Mouse (Mus musculus): ENCODE measurements at regions not wholly inside any gene's neighbourhood (a gene's known extent, or its start where the extent isn't known, plus 50 kb on each side); places are given as distances from the start of the nearest gene placed in this dataset.

DNA sequence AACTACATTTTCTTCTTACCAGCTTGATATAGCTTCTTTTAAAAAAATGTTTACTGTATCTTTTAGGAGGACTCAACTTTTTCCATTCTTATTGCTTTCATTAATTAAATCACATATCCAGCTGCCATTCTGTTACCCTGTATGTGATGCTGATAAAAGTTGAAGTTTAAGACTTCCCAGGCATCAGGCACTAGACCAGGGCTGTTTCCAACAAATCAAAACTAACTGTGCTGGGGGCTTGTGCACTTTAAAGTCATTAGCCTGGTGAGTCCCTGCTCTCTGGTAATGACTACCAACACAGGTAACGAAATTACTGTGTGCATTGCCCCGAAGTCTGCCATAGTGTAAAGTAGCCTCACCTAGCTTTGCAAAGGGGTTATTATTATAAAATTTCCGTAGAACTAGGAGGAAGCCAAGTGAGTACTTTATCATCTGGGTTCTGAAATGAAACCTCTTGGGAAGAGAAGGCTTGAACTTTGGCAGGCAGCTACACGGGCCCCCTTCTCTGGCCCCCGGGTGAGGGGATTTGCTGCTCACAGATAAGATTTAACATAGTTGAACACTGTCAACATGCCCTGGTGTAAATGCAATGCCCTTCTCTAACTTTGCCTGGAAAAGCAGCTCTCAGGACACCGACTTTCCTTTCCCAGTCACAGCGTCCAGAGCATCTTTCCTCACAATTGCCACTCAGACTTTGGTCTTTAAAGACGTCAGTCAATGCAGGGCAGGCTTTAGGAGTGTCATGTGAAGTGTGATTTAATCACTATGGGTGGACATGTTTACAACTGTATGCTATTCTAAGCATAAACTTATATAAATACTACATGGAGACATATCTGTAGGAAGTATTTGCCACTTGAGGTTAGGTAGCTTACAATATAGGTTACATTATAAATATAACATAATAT is 122.1 kb upstream of the Tab2 start:
- no peak for DNase-seq (ENCODE audit: extremely low spot score, low spot score)

DNA sequence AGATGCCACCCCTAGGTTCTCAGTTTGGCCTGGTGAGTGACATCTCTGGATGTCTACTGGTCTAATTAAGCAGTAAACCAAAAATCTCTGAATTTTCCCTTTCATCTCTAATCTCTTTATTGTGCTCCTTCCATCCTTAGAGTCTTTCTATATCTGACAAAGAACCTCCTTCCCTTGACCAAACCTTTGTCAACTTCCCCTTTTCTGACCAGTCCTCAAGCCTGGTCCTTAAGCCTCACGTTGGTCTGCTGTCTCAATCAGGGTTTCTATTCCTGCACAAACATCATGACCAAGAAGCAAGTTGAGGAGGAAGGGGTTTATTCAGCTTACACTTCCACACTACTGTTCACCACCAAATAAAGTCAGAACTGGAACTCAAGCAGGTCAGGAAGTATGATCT is 116.4 kb upstream of the Tab2 start:
- DNase-seq (ENCODE audit: extremely low spot score, low spot score), result no peak

DNA sequence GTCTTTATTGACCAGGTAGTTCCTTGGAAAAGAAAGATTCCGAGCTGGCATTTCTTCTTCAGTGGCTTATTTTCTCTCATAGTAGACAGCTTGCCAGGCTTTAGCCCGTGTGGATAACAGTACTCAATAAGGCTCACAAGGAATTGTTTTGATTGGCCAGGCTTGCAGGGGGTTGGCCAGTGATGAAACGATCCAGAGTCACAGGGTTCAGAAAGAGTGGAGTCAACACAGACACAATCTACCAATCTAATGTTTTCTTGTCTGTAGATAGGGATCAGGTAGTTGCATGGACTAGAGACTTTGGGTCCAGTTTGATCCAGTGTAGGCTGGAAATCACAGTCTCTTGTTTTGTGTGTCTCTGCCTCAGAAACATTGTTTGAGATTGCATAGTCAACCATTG is 115.8 kb upstream of the Tab2 start:
- no peak for DNase-seq (ENCODE audit: extremely low spot score, low spot score)

DNA sequence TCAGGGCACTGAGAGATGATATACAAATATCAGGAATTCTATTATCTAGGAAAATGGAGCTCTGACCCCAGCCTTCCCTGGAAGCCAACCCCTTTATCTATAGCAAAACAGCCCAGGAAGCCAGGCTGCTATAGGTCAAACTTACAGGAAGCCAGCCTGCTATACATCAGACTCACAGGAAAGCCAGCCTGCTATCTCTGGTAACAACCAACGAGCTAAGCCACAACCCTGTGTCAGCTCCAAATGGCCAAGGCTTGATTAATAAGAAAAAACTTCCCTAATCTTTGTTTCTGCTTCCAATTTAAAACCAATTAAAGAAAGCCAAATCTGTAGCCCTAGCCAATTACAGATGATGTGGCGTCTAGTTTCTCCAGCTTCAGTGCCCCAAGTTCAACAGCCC is 114.4 kb upstream of the Tab2 start:
- DNase-seq (ENCODE audit: extremely low spot score, low spot score), result no peak

DNA sequence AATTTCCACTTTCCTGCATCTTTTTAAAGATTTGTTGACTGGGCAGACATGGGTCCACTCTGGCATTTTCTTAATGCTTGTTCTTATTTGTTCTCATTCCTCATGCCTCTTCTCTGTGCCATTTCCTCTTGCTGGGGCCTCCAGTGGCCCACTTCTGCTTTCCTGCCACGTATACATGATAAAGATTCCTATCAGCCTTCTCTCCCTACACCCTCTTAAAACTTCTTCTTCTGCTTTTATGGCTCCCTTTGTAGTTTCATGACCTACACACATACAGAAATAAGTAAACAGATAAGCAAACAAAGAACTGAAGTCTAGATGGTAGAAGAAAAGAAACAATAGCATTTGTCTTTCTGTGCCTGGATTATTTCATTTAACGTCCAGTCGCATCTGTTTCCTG is 110.9 kb upstream of the Tab2 start:
- DNase-seq (ENCODE audit: extremely low spot score, low spot score), result no peak

DNA sequence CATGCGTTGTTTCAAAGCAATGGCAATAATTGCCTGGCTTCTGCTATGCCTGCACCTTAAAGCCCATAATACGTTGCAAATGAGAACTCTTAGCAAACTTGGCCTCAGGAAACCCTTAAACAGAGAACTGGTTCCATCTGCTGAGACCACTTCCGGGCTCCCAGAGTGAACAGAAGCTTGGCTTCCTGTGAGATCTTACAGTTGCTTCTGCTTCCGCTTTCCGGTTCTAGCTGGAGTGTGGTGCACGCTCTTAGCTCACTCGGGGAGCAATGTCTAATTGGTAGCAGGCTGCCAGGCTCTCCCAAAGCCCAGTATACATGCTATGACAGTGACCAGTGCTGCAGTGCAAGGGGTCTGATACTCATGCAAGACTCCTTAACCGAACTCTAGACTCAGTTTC is 109.7 kb upstream of the Tab2 start:
- no peak for DNase-seq (ENCODE audit: extremely low spot score, low spot score)

DNA sequence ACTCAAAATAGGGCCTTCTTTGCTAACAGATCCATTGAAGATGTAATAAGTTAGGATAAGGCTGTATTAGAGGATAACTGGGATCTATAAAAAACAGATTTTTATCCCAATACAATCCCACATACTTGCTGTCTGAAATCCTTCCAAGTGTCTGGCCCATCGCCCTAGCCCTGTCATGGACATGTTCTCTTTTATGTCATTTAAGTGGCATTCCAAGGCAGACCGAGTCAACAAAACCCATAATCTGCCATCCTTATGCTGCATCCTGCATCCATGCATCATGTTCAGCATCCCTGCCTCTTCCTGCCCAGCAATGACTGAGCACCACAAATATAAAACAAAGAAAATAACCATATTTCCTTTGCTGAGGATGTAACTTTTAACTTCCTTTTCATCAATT is 108.3 kb upstream of the Tab2 start:
- no peak for DNase-seq (ENCODE audit: extremely low spot score, low spot score)

DNA sequence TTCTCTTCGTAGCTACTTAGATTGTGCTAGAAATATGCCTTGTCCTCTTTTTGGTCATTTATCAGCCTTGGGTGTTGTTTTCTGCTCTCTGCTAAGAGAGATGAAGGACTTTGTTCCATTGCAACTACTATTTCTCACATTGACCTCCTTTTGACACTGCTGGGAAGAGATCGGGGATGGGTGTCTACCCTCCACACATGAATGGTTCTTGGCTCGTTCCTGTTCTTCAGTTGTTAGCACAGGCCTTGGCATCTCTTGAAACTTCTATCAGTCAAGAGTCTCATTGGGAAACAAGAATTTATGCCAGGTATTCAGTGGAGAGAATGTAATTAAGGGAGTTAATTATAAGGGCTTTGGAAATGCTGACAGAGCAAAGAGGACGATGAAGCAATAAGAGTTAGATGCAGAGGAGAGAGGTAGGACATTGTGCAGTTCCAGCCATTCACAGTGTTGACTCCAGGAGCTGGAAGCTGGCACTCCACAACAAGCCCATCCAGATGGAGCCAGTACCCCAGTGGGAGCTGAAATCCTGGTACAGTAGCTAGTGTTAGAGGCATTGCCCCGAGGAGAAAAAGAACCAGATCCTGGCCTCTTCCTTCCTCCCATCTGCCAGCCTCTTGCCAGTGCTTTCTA is 107.5 kb upstream of the Tab2 start:
- DNase-seq (ENCODE audit: extremely low spot score, low spot score), result no peak

DNA sequence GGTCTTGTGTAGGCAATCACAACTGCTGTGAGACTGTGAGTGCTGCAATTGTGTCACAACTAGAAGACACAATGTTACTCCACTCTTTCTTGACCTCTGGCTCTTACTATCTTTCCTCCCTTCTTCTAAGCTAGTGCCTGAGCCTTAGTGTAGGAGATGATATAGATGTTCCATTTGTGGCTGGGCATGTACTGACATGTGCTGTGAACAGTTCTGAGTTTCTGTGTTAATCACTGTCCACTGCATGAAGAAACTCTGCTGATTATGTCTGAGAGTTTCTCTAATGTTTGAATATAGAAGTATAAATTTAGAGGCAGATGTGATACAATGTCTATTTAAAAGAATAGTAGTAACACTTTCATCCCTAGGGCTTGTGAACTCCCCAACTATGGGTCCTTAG is 105.0 kb upstream of the Tab2 start:
- no peak for DNase-seq (ENCODE audit: extremely low spot score, low spot score)

DNA sequence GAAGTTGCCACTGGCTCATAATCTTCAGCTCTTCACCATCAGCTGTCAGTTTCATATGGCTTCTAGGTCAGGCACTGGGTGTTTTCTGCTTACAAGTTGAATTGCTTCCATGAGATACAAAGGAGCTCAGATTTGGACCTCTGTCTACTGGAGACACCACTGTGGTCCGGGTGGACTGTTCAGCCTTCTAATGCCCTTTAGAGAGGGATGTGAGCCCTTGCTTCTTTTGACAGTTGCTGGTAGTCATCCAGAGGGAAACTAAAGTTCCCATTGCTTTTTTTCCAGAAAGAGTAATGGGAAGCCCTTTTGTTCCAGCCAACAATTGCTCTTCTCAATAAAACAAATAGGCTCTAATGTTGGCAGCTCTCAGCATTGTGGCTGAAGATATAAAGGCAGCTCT is 103.7 kb upstream of the Tab2 start:
- no peak for DNase-seq (ENCODE audit: extremely low spot score, low spot score)

DNA sequence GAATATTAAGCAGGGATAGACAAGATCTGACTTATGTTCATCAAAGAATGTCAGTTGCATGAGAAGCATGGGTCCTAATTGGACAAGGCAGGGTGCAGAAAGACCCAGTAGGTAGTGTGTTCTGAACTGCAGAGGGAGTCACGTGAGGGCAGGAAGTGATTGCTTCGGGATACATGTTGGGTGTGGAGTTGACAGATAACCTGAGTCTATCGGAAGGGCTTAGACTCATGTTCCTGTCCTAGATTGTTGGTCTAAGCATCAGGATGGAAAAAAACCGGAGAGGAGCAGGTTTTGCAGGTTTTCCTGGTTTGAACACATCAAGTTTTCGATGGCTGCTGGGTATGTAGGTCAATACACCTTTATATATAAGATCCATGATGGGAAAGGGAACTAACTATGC is 101.8 kb upstream of the Tab2 start:
- DNase-seq (ENCODE audit: extremely low spot score, low spot score), result no peak

DNA sequence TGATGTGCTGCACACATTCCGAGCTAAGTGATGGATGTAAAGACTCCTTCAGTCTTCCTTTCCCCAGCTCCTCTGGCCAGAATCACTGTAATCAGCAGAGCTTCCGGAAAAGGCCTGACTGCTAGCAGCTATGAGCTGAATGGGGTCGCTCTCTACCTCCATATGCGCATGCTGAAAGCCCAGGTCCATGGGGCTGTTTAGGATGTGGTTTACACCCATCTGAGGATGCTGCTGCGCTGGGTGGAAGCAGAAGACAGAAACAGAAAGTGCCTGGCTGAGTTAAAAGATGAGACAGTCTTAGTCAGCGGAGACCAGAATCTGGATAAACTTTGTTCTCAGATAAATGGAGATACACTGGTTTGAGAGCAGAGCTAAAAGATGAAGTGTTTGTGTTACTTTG is 99.3 kb upstream of the Tab2 start:
- no peak for DNase-seq (ENCODE audit: extremely low spot score, low spot score)

DNA sequence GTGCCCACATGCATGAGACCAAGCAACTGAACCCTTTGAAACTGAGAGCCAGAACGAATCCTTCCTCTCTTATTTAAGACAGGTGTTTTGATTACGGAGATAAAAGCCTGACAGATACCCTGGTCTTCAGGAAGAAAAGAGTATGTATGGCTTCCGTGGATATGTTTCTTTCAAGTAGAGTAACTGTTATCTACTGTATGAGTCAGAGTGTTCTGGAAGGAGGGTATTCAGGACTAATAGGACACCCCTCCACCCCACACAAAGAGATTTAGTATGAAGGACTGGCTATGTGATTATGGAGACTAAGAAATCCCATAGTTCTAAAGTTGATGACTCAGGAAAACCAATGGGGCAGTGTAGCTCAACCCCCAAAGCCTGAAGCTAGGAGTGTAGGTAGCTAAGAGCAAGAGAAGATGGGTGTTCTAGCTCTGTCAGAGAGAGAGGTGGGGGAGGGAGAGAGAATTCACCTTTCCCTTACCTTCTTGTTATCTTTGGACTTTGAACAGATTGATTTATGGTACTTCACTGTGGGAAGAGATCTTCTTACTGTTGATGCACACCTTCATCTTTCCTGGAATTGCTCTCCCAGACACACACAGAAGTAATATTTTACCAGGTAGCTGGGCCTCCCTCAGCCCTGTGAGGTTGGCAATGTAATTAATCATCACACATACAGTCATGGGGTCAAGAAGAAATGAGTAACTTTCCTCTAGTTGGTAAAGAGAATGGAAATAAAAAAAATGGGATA is 87.6 kb upstream of the Tab2 start:
- no peak for DNase-seq (ENCODE audit: extremely low spot score, low spot score)

DNA sequence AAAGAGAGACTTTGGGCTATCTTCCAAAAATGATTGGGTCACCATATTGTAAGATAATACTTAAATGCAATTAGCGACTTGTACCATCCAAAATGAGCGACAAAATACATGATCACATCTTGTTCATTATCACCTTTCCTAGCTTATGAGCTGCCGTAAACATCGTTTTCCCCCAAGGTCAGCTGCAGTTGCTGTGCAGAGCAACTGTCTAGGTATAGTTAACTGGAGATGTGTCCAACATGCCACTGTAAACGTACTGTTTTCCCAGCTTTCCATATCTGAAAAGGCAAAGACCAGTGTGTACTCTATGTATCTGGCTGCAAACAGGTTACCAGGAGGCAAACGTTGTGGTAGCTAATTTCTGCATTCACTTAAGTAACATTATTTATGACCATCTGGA is 86.3 kb upstream of the Tab2 start:
- DNase-seq (ENCODE audit: extremely low spot score, low spot score), result no peak

DNA sequence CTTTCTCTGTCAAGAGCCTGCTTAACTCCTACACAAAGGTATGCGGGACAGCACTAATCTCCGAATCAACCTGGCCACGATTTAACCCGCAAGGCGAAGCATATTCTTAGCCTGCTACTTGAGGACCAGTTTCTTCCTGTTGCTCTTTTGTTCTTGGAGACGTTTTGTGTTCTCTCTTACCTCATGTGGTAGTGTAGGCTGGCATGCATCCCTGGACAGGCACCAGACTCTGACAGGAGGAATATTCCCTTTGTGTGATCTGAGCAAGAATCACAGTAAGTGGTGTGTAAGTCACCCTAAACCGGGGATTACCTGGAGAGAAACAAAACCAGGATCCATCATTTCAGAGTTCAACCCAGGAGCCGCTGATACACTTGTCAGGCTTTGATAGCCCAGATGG is 85.8 kb upstream of the Tab2 start:
- no peak for DNase-seq (ENCODE audit: extremely low spot score, low spot score)

DNA sequence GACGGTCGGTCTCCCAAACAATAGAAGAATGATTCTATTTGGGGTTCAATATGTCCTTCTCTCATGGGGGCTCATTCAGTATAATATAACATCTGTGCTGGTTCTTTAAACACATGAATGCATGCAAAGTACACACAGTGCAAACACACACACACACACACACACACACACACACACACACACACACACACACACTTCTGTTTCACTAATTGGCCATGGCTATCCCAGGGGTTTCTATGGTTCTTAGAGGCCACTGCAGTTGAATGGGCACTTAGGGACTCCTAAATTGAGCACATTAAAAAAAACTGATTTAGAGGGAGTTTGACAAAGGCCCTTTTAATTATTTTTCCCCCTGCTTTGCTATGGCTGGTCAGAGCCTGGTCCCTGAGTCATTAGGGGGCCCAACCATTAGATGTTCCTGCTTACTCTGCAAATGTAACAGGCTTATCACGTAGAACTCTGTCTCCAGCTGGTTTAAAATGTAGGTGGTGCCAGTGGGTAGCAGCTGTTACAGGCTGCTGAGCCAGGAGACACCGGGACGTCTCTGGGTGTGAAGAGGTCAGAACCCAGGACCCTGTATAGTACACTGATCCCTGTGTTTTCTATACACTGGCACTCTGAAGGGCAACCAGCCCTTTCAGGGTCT is 82.1 kb upstream of the Tab2 start:
- DNase-seq (ENCODE audit: extremely low spot score, low spot score), result no peak

DNA sequence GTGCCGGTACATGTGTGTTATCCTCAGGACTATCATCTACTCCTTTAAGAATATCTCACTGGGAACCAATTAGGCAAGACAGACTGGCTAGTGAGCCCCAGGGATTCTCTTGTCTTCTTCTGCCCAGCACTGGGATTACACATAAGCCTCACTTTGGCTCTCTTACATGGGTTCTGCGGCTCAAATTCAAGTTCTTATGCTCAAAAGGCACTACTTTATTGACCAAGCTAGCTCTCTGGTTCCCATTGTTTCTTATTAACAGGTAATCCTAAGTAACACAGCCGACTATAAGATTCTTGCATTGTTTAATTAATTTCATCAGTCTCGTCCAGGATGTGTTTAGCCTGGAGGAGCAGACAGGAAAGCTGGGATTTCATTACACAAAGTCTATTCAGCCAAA is 80.3 kb upstream of the Tab2 start:
- DNase-seq (ENCODE audit: extremely low spot score, low spot score), result no peak

DNA sequence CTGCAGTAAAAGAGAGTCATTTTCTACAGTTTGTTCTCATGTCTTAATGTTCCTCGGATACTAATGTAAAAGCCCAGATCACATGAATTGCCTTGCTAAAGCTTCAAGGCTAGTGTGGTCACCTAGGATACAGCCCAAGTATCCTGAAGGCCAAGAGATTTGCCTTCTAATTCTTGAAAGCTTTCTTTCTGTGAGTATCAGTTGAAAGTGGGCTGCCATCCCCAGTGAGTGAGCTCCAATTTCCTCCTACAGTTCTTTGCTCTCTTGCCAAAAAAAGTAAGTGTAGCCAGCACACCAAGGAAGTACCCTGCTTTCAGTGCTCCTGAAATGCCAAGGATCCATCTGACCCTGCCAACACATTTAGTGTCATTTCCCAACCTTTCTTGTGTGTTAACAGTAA is 79.3 kb upstream of the Tab2 start:
- no peak for DNase-seq (ENCODE audit: extremely low spot score, low spot score)

DNA sequence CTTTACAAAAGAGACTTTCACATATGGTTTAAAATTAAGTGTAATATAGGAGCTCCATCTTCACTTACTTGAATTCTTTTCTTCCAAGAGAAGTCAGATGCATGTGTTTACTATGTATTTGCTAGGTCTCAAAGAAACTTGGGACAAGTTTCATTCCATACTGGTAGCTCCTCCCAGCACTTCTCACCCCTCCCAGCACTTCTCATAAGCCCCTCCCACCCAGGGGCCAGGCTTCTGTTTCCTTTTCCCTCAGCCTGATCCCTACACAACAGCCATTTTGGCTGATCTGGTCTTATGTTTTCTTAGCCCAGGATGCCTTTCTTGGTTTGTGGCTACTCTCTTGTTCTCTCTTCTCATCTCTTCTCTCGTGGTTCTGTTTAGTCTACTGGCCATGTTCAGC is 76.2 kb upstream of the Tab2 start:
- DNase-seq (ENCODE audit: extremely low spot score, low spot score), result no peak

DNA sequence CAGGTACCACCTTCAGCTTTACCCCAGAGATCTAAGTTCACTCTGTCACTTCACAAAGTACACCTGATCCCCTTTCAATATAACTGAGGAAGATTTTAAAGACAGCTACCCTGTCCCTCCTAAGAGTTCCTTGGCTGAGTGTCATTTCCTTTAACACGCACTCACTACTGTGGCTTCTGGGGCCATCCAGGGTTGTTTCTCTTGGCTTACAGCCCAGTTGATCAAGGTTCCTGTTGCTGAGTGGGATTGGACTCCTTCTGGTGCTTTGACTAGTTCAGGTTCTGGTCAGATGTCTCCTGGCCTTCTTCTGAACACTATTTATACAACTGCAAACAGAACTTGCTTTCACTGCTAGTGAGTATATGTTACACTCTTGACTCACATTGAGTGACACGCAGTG is 72.8 kb upstream of the Tab2 start:
- no peak for DNase-seq (ENCODE audit: extremely low spot score, low spot score)

DNA sequence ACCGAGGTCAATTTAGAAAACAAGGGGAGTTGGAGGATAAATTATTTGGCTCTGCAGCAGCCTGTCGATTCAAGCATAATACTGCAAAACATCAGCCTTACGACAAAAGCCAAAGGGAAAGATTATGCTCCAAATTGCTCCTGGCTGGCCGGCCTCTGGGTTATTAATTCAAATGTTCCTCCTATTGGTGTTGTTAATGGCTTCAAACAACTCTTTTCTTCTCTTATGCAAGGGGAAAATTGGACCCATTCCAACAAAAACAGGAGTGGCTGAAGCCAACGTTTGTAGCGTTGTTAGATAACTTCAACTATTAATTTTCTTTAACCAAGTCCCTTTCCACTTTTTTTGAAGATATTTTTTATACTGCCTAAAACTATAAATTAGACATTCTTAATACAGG is 71.0 kb upstream of the Tab2 start:
- no peak for DNase-seq (ENCODE audit: extremely low spot score, low spot score)

DNA sequence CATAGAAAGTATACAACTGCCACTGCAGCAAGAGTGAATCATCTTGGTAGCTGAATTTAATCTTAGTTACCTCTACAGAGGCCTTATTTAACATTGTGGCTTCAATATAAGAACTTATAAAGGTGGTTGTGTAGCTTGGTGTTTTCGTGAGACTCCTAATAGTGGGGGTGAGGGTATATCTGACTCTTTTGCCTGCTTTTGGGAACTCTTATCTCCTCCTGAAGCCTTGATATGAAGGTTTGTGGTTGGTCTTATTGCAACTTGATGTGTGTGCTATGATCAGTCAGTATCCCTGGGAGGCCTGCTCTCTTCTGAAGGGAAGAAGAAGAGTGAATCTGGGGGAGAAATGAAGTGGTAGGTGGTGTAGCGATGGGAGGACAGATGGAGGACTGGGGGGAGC is 67.7 kb upstream of the Tab2 start:
- no peak for DNase-seq (ENCODE audit: extremely low spot score, low spot score)
